Mouse (Mus musculus): Measurements from ENCODE around the gene Olfr1057. TPM values are rescaled to one million over a fixed set of nuclear protein-coding genes. Genes with fewer than 3 reads are reported as not detected.
"Not testable (repeated sequence)": the region's sequence is repeated elsewhere in the genome, so short reads cannot be mapped to it uniquely, and the experiment has no call there.

Olfr1057 gene
- polyA plus RNA-seq (2014; fragmentation: Nextera tagmentation; extraction: Ambion mirVana), result not detected in 2 replicates

- no peak for DNase-seq (ENCODE audit: low spot score)
- ATAC-seq (ENCODE audit: low read depth), result no peak
- Histone ChIP-seq H3K4me3 (ENCODE audit: low read depth, low read length) (no peak within 1 kb of the TSS), H3K9ac (ENCODE audit: low read depth, low read length) (no peak within 1 kb of the TSS), H3K4me2 (ENCODE audit: low read depth, low read length) (no peak within 1 kb of the TSS), H3K36me3 (ENCODE audit: control insufficient read depth, insufficient read depth, low read length) (no peaks in the 10 kb centered on the region), H3K4me1 (ENCODE audit: control insufficient read depth, insufficient read depth, low read length) (no peaks in the 10 kb centered on the region), H3K27me3 (replicated peaks; ENCODE audit: control insufficient read depth, insufficient read depth, low read length) (no peaks in the 10 kb centered on the region), H3K27ac (replicated peaks; ENCODE audit: low read depth, low read length) (no peak within 1 kb of the TSS), H3K9me3 (ENCODE audit: control insufficient read depth, low read length) (no peaks in the 10 kb centered on the region)
Observed at GRCm38 (mm10) chr2:86378293-86378692, at the start of gene Olfr1057. TSS of gene Olfr1057 (minus strand) at chr2:86378393.

- DNase-seq (ENCODE audit: low spot score); H3K4me2 ChIP-seq (ENCODE audit: low read depth, low read length); H3K27me3 ChIP-seq (replicated peaks; ENCODE audit: control insufficient read depth, insufficient read depth, low read length); H3K27ac ChIP-seq (replicated peaks; ENCODE audit: low read depth, low read length); H3K9me3 ChIP-seq (ENCODE audit: control insufficient read depth, low read length); H3K36me3 ChIP-seq (ENCODE audit: control insufficient read depth, insufficient read depth, low read length); H3K9ac ChIP-seq (ENCODE audit: low read depth, low read length); H3K4me1 ChIP-seq (ENCODE audit: control insufficient read depth, insufficient read depth, low read length); H3K4me3 ChIP-seq (ENCODE audit: low read depth, low read length); ATAC-seq (ENCODE audit: low read depth): not testable (repeated sequence)
Observed at GRCm38 (mm10) chr2:86426649-86427048, 48.5 kb upstream of the Olfr1057 start, which contains the start of gene Olfr1062. TSS of gene Olfr1062 (minus strand) at chr2:86426749.

- Histone ChIP-seq H3K27me3 (replicated peaks; ENCODE audit: control insufficient read depth, insufficient read depth, low read length) (no peaks in the 10 kb centered on the region), H3K4me1 (ENCODE audit: control insufficient read depth, insufficient read depth, low read length) (no peaks in the 10 kb centered on the region), H3K9ac (ENCODE audit: low read depth, low read length) (no peak within 1 kb of the TSS), H3K27ac (replicated peaks; ENCODE audit: low read depth, low read length) (no peak within 1 kb of the TSS), H3K4me3 (ENCODE audit: low read depth, low read length) (no peak within 1 kb of the TSS), H3K36me3 (ENCODE audit: control insufficient read depth, insufficient read depth, low read length) (no peaks in the 10 kb centered on the region), H3K9me3 (ENCODE audit: control insufficient read depth, low read length) (no peaks in the 10 kb centered on the region), H3K4me2 (ENCODE audit: low read depth, low read length) (no peak within 1 kb of the TSS)
- ATAC-seq (ENCODE audit: low read depth), result no peak
- WGBS, result 81% methylated on average over 1 of the region's 1 CpGs
- no peak for DNase-seq (ENCODE audit: low spot score)
Observed at GRCm38 (mm10) chr2:86413950-86414349, 35.8 kb upstream of the Olfr1057 start, which contains the start of gene Olfr1061. TSS of gene Olfr1061 (minus strand) at chr2:86414050.

- ATAC-seq (ENCODE audit: low read depth) (no peak), DNase-seq (ENCODE audit: low spot score) (no peak)
- Histone ChIP-seq H3K27me3 (replicated peaks; ENCODE audit: control insufficient read depth, insufficient read depth, low read length) (no peaks in the 10 kb centered on the region), H3K36me3 (ENCODE audit: control insufficient read depth, insufficient read depth, low read length) (no peaks in the 10 kb centered on the region), H3K4me2 (ENCODE audit: low read depth, low read length) (no peak overlapping the region), H3K9me3 (ENCODE audit: control insufficient read depth, low read length) (no peaks in the 10 kb centered on the region), H3K4me3 (ENCODE audit: low read depth, low read length) (no peak overlapping the region), H3K27ac (replicated peaks; ENCODE audit: low read depth, low read length) (no peak overlapping the region), H3K4me1 (ENCODE audit: control insufficient read depth, insufficient read depth, low read length) (no peaks in the 10 kb centered on the region), H3K9ac (ENCODE audit: low read depth, low read length) (no peak overlapping the region)
- WGBS, result 87% methylated on average over 2 of the region's 2 CpGs
Observed at GRCm38 (mm10) chr2:86395114-86395513, 16.9 kb upstream of the Olfr1057 start.

GRCm38 (mm10) chr2:86388461-86388860, 10.3 kb upstream of the Olfr1057 start, which contains the start of gene Olfr1058:
TSS of gene Olfr1058 (minus strand) at chr2:86388561.
- H3K27me3 ChIP-seq (replicated peaks; ENCODE audit: control insufficient read depth, insufficient read depth, low read length); H3K36me3 ChIP-seq (ENCODE audit: control insufficient read depth, insufficient read depth, low read length); H3K4me3 ChIP-seq (ENCODE audit: low read depth, low read length); H3K4me2 ChIP-seq (ENCODE audit: low read depth, low read length); H3K9me3 ChIP-seq (ENCODE audit: control insufficient read depth, low read length); H3K9ac ChIP-seq (ENCODE audit: low read depth, low read length); H3K27ac ChIP-seq (replicated peaks; ENCODE audit: low read depth, low read length); DNase-seq (ENCODE audit: low spot score); ATAC-seq (ENCODE audit: low read depth); H3K4me1 ChIP-seq (ENCODE audit: control insufficient read depth, insufficient read depth, low read length): not testable (repeated sequence)

- H3K27me3 ChIP-seq (replicated peaks; ENCODE audit: control insufficient read depth, insufficient read depth, low read length); H3K4me2 ChIP-seq (ENCODE audit: low read depth, low read length); H3K36me3 ChIP-seq (ENCODE audit: control insufficient read depth, insufficient read depth, low read length); H3K4me1 ChIP-seq (ENCODE audit: control insufficient read depth, insufficient read depth, low read length); H3K9me3 ChIP-seq (ENCODE audit: control insufficient read depth, low read length); ATAC-seq (ENCODE audit: low read depth); H3K4me3 ChIP-seq (ENCODE audit: low read depth, low read length); DNase-seq (ENCODE audit: low spot score); H3K27ac ChIP-seq (replicated peaks; ENCODE audit: low read depth, low read length); H3K9ac ChIP-seq (ENCODE audit: low read depth, low read length): not testable (repeated sequence)
- WGBS, result 83% methylated on average over 1 of the region's 6 CpGs
Observed at GRCm38 (mm10) chr2:86366342-86366741, 11.9 kb downstream of the Olfr1057 start.

- Histone ChIP-seq H3K9me3 (ENCODE audit: control insufficient read depth, low read length) (no peaks in the 10 kb centered on the region), H3K4me1 (ENCODE audit: control insufficient read depth, insufficient read depth, low read length) (no peaks in the 10 kb centered on the region), H3K9ac (ENCODE audit: low read depth, low read length) (no peak within 1 kb of the TSS), H3K4me3 (ENCODE audit: low read depth, low read length) (no peak within 1 kb of the TSS), H3K4me2 (ENCODE audit: low read depth, low read length) (no peak within 1 kb of the TSS), H3K27me3 (replicated peaks; ENCODE audit: control insufficient read depth, insufficient read depth, low read length) (no peaks in the 10 kb centered on the region), H3K27ac (replicated peaks; ENCODE audit: low read depth, low read length) (no peak within 1 kb of the TSS), H3K36me3 (ENCODE audit: control insufficient read depth, insufficient read depth, low read length) (no peaks in the 10 kb centered on the region)
- ATAC-seq (ENCODE audit: low read depth) (no peak), DNase-seq (ENCODE audit: low spot score) (no peak)
Observed at GRCm38 (mm10) chr2:86362369-86362768, 15.8 kb downstream of the Olfr1057 start, which contains the start of gene Olfr1056. TSS of gene Olfr1056 (minus strand) at chr2:86362469.

- H3K4me3 ChIP-seq (ENCODE audit: low read depth, low read length); DNase-seq (ENCODE audit: low spot score); H3K36me3 ChIP-seq (ENCODE audit: control insufficient read depth, insufficient read depth, low read length); ATAC-seq (ENCODE audit: low read depth); H3K27me3 ChIP-seq (replicated peaks; ENCODE audit: control insufficient read depth, insufficient read depth, low read length); H3K9me3 ChIP-seq (ENCODE audit: control insufficient read depth, low read length); H3K4me2 ChIP-seq (ENCODE audit: low read depth, low read length); H3K27ac ChIP-seq (replicated peaks; ENCODE audit: low read depth, low read length); H3K4me1 ChIP-seq (ENCODE audit: control insufficient read depth, insufficient read depth, low read length); H3K9ac ChIP-seq (ENCODE audit: low read depth, low read length): not testable (repeated sequence)
- 88% methylated on average over 1 of the region's 1 CpGs for WGBS
Observed at GRCm38 (mm10) chr2:86351751-86352150, 26.4 kb downstream of the Olfr1057 start.

- Histone ChIP-seq H3K9me3 (ENCODE audit: control insufficient read depth, low read length) (no peaks in the 10 kb centered on the region), H3K4me3 (ENCODE audit: low read depth, low read length) (no peak within 1 kb of the TSS), H3K27ac (replicated peaks; ENCODE audit: low read depth, low read length) (no peak within 1 kb of the TSS), H3K4me2 (ENCODE audit: low read depth, low read length) (no peak within 1 kb of the TSS), H3K27me3 (replicated peaks; ENCODE audit: control insufficient read depth, insufficient read depth, low read length) (no peaks in the 10 kb centered on the region), H3K36me3 (ENCODE audit: control insufficient read depth, insufficient read depth, low read length) (no peaks in the 10 kb centered on the region), H3K9ac (ENCODE audit: low read depth, low read length) (no peak within 1 kb of the TSS), H3K4me1 (ENCODE audit: control insufficient read depth, insufficient read depth, low read length) (no peaks in the 10 kb centered on the region)
- DNase-seq (ENCODE audit: low spot score) (no peak), ATAC-seq (ENCODE audit: low read depth) (no peak)
- 91% methylated on average over 5 of the region's 5 CpGs for WGBS
Observed at GRCm38 (mm10) chr2:86350184-86350583, 28.0 kb downstream of the Olfr1057 start, which contains the start of gene Olfr1055. TSS of gene Olfr1055 (minus strand) at chr2:86350284.
